Mouse (Mus musculus) MEL (cell line): ENCODE measurements around the gene Gm30191. TPM values are rescaled to one million over a fixed set of nuclear protein-coding genes. Genes with fewer than 3 reads are reported as not detected.
"Not testable (repeated sequence)": the region's sequence is repeated elsewhere in the genome, so short reads cannot be mapped to it uniquely, and the experiment has no call there.

ENCODE experiments used
- DNase-seq: peaks from one replicate; pipeline ENCODE4 v3.0.0; 2011; ENCODE audit warnings: low read depth, low spot score
- H3K27ac ChIP-seq: 2 replicates; pipeline ENCODE4 v1.5.1; 2012; ENCODE audit warnings: low read depth, mild to moderate bottlenecking, control low read depth, low read length, moderate library complexity; ENCODE audit not compliant: control insufficient read depth
- H3K27me3 ChIP-seq, 2 experiments: fragments of 150-350 bp in 1 of 2; sonication (generic) in 1 of 2; 2 replicates each; pipeline ENCODE4 v1.6.1; 2012; ENCODE audit warnings: low read length in 2 of 2, mild to moderate bottlenecking in 2 of 2, improper control_type of control experiment in 1 of 2, moderate library complexity in 1 of 2; ENCODE audit not compliant: insufficient read depth in 2 of 2, control insufficient read depth in 1 of 2
- H3K36me3 ChIP-seq, 2 experiments: 2 replicates each; pipeline ENCODE4 v1.6.1; 2012 to 2014; ENCODE audit warnings: low read length in 2 of 2, improper control_type of control experiment in 1 of 2, inconsistent platforms in 1 of 2, mild to moderate bottlenecking in 1 of 2; ENCODE audit not compliant: insufficient read depth in 2 of 2, control insufficient read depth in 1 of 2
- H3K4me1 ChIP-seq, 2 experiments: fragments of 150-350 bp in 1 of 2; sonication (generic) in 1 of 2; 2 replicates each; pipeline ENCODE4 v1.6.1; 2012; ENCODE audit warnings: low read length in 2 of 2, improper control_type of control experiment in 1 of 2, mild to moderate bottlenecking in 1 of 2; ENCODE audit not compliant: insufficient read depth in 2 of 2, control insufficient read depth in 1 of 2
- H3K4me3 ChIP-seq, 2 experiments: fragments of 150-350 bp in 1 of 2; sonication (generic) in 1 of 2; 2 replicates each; pipeline ENCODE4 v1.5.1; 2012; ENCODE audit warnings: low read depth in 2 of 2, low read length in 2 of 2, mild to moderate bottlenecking in 2 of 2, moderate library complexity in 2 of 2, control low read depth in 1 of 2, improper control_type of control experiment in 1 of 2; ENCODE audit not compliant: control insufficient read depth in 1 of 2, insufficient read depth in 1 of 2
- H3K79me2 ChIP-seq: 2 replicates; pipeline ENCODE4 v1.6.1; 2012; ENCODE audit warnings: mild to moderate bottlenecking, low read length, moderate library complexity; ENCODE audit not compliant: control insufficient read depth, poor library complexity, insufficient read depth
- H3K9ac ChIP-seq: 2 replicates; pipeline ENCODE4 v1.6.1; 2012; ENCODE audit warnings: low read depth, mild to moderate bottlenecking, control low read depth, low read length, moderate library complexity; ENCODE audit not compliant: control insufficient read depth, poor library complexity, severe bottlenecking
- H3K9me3 ChIP-seq: fragments of 150-350 bp; sonication (generic); replicated peaks from 2 replicates; pipeline ENCODE4 v1.6.1; 2012; ENCODE audit warnings: mild to moderate bottlenecking, low read length, improper control_type of control experiment, moderate library complexity; ENCODE audit not compliant: insufficient read depth
- CHD1 ChIP-seq: IDR thresholded peaks from 2 replicates; pipeline ENCODE4 v1.6.1; 2012; ENCODE audit warnings: low read depth, mild to moderate bottlenecking, inconsistent platforms, low read length, improper control_type of control experiment
- CTCF ChIP-seq, 3 experiments: IDR thresholded peaks in 2 of 3; conservative IDR thresholded peaks in 1 of 3; 2 replicates each; pipeline ENCODE4 v1.5.1; 2011 to 2012; ENCODE audit warnings: low read length in 3 of 3, low read depth in 2 of 3, mild to moderate bottlenecking in 2 of 3, improper control_type of control experiment in 1 of 3, inconsistent platforms in 1 of 3, mixed read lengths in 1 of 3, moderate library complexity in 1 of 3; ENCODE audit not compliant: control insufficient read depth in 1 of 3, insufficient read depth in 1 of 3, poor library complexity in 1 of 3, severe bottlenecking in 1 of 3
- HCFC1 ChIP-seq: IDR thresholded peaks from 2 replicates; pipeline ENCODE4 v1.6.1; 2012; ENCODE audit warnings: low read depth, mild to moderate bottlenecking, inconsistent platforms, low read length, improper control_type of control experiment, moderate library complexity
- JUND ChIP-seq: IDR thresholded peaks from 2 replicates; pipeline ENCODE4 v1.6.1; 2011; ENCODE audit warnings: low read depth, mild to moderate bottlenecking, improper control_type of control experiment, low read length
- KAT2A ChIP-seq: conservative IDR thresholded peaks from 2 replicates; pipeline ENCODE4 v1.6.1; 2012; ENCODE audit warnings: low read depth, low read length, improper control_type of control experiment, inconsistent platforms
- MAX ChIP-seq: IDR thresholded peaks from 2 replicates; pipeline ENCODE4 v1.6.1; 2011; ENCODE audit warnings: low read length, improper control_type of control experiment
- MAZ ChIP-seq: IDR thresholded peaks from 2 replicates; pipeline ENCODE4 v1.6.1; 2012; ENCODE audit warnings: low read depth, mild to moderate bottlenecking, inconsistent platforms, low read length, improper control_type of control experiment
- MYB ChIP-seq: IDR thresholded peaks from 2 replicates; pipeline ENCODE4 v1.6.1; 2011; ENCODE audit warnings: mild to moderate bottlenecking, low read depth, low read length, improper control_type of control experiment
- MYC ChIP-seq: IDR thresholded peaks from 2 replicates; pipeline ENCODE4 v1.6.1; 2011; ENCODE audit warnings: low read depth, mild to moderate bottlenecking, low read length, improper control_type of control experiment, moderate library complexity
- POLR2A ChIP-seq, 2 experiments: IDR thresholded peaks; 2 replicates each; pipeline ENCODE4 v1.6.1; 2011 to 2012; ENCODE audit warnings: low read length in 2 of 2, mild to moderate bottlenecking in 2 of 2, control low read depth in 1 of 2, improper control_type of control experiment in 1 of 2, low read depth in 1 of 2, moderate library complexity in 1 of 2; ENCODE audit not compliant: control insufficient read depth in 1 of 2, insufficient read depth in 1 of 2, poor library complexity in 1 of 2
- SIN3A ChIP-seq: IDR thresholded peaks from 2 replicates; pipeline ENCODE4 v1.6.1; 2012; ENCODE audit warnings: low read length, improper control_type of control experiment, inconsistent platforms
- SMC3 ChIP-seq: IDR thresholded peaks from 2 replicates; pipeline ENCODE4 v1.6.1; 2011; ENCODE audit warnings: low read depth, low read length, improper control_type of control experiment
- TBP ChIP-seq: IDR thresholded peaks from 2 replicates; pipeline ENCODE4 v1.8.0; 2011; ENCODE audit warnings: low read depth, low read length, improper control_type of control experiment
- UBTF ChIP-seq: IDR thresholded peaks from 2 replicates; pipeline ENCODE4 v1.6.1; 2012; ENCODE audit warnings: low read depth, mild to moderate bottlenecking, inconsistent platforms, low read length, improper control_type of control experiment, moderate library complexity, borderline replicate concordance; ENCODE audit not compliant: insufficient read depth
- USF1 ChIP-seq: IDR thresholded peaks from 2 replicates; pipeline ENCODE4 v1.6.1; 2014; ENCODE audit warnings: low read depth, mild to moderate bottlenecking, inconsistent platforms, low read length, improper control_type of control experiment, moderate library complexity
- USF2 ChIP-seq, 2 experiments: IDR thresholded peaks; 2 replicates each; pipeline ENCODE4 v1.6.1; 2011 to 2012; ENCODE audit warnings: improper control_type of control experiment in 2 of 2, low read length in 2 of 2, borderline replicate concordance in 1 of 2, inconsistent platforms in 1 of 2, low read depth in 1 of 2, mild to moderate bottlenecking in 1 of 2; ENCODE audit not compliant: insufficient read depth in 1 of 2
- ZMIZ1 ChIP-seq: IDR thresholded peaks from 2 replicates; pipeline ENCODE4 v1.6.1; 2012; ENCODE audit warnings: low read depth, mild to moderate bottlenecking, inconsistent platforms, low read length, improper control_type of control experiment, moderate library complexity
- polyA plus RNA-seq, 2 experiments: library from polyadenylated mRNA; stranded (reverse) in 1 of 2; unstranded in 1 of 2; fragments of >175 nt in 1 of 2; fragments of >200 nt in 1 of 2; gene quantifications; 2 replicates each; pipeline versions ENCODE4 v1.2.1 to v1.2.4; 2012; ENCODE audit warnings: low replicate concordance in 2 of 2, low read depth in 1 of 2; ENCODE audit not compliant: insufficient read length in 2 of 2, insufficient read depth in 1 of 2, missing spikeins in 1 of 2
- total RNA-seq: library from RNA; depleted of rRNA; stranded (reverse); fragments of 300-350 nt; gene quantifications from 2 replicates; pipeline ENCODE4 v1.2.3, GENCODE M21; 2012

Gene Gm30191
- total and polyA plus RNA-seq, 3 experiments: not detected

DNA sequence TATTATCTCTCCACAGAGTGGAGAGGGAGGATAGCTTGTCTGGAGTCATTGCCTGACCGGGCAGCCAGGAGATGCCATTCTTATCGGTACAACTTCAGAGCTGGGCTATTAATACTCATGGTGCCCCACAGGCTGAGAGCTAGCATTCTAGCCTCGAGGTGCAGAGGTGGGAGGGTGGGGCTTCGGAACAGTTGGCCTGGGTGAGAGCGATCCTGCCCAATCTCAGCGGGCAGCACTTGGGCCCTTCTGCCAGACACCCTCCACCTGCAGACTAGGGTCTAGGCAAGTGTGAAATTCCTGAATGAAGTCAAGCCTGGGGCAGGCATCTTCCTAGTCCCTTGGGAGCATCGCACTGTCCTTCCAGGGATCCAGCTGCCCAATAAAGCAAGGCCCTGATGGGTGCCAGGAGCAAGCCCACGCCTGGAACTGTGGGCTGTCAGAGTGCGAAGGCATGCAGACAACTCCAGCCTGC, 47.0 kb downstream of the Gm30191 start:
- no peak for TF ChIP-seq JUND
- no peak for TF ChIP-seq HCFC1
- no peak for TF ChIP-seq CTCF (IDR thresholded peaks at IDR 0.05 in 2 of 3, conservative IDR thresholded peaks at IDR 0.05 in 1 of 3; ENCODE audit: control insufficient read depth in 1 of 3, insufficient read depth in 1 of 3, low read depth in 2 of 3, low read length in 3 of 3, poor library complexity in 1 of 3, severe bottlenecking in 1 of 3)
- TF ChIP-seq UBTF: no peak
- TF ChIP-seq USF1: no peak
- TF ChIP-seq ZMIZ1: no peak
- no peak for TF ChIP-seq USF2 (IDR thresholded peaks at IDR 0.05; ENCODE audit: borderline replicate concordance in 1 of 2, insufficient read depth in 1 of 2, low read depth in 1 of 2, low read length in 2 of 2)
- TF ChIP-seq TBP: no peak
- no peak for TF ChIP-seq CHD1
- no peak for TF ChIP-seq KAT2A
- no peak for TF ChIP-seq MAZ
- no peak for TF ChIP-seq MYC
- peaks cover 0 to 1% of the 10 kb centered on the region in 2 experiments; a peak in 1 of 4 replicates for H3K36me3 ChIP-seq
- H3K9me3 ChIP-seq: no peaks in the 10 kb centered on the region
- peaks cover 0 to 2% of the 10 kb centered on the region in 2 experiments; a peak in 2 of 4 replicates for H3K4me1 ChIP-seq
- H3K4me3 ChIP-seq: no peak overlapping the region
- H3K9ac ChIP-seq: no peak overlapping the region
- no peaks in the 10 kb centered on the region for H3K27me3 ChIP-seq
- DNase-seq: no peak
- H3K79me2 ChIP-seq: no peaks in the 10 kb centered on the region
- H3K27ac ChIP-seq: no peak overlapping the region

GRCm38 (mm10) chr4:134296096-134296495, 49.4 kb downstream of the Gm30191 start:
- not testable (repeated sequence) for H3K9me3 ChIP-seq, H3K79me2 ChIP-seq, H3K36me3 ChIP-seq, H3K27me3 ChIP-seq, H3K4me1 ChIP-seq, H3K27ac ChIP-seq, H3K9ac ChIP-seq, H3K4me3 ChIP-seq
- DNase-seq: peak; percentile 42
- TF ChIP-seq SMC3 (peak; percentile 32; the same call in 1 of the 2 replicates), CTCF (IDR thresholded peaks at IDR 0.05 in 2 of 3, conservative IDR thresholded peaks at IDR 0.05 in 1 of 3; ENCODE audit: control insufficient read depth in 1 of 3, insufficient read depth in 1 of 3, low read depth in 2 of 3, low read length in 3 of 3, poor library complexity in 1 of 3, severe bottlenecking in 1 of 3) (peak in 2 of 3 experiments; percentile 29 to 31; a peak in 3 of 6 replicates)
- TF ChIP-seq, all 39 proteins: peak for 2; not testable (repeated sequence) for 37

DNA sequence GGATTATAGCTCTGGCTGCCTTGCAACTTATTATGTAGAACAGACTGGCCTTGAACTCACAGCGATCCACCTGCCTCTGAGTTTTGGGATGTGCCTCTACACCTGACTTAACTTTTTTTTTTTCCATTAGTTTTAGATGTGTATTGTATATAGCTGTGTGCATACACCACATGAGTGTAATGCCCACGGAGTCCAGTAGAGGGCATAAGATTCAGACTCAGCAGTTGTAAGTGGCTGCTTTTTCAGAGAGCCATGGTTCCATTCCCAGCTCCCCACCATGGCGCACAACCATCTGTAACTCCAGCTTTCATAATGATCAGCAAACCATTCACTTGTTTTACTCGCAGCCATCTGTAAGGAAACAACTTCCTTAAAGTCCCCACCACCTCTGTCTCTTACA, 49.8 kb downstream of the Gm30191 start:
- peak; percentile 48 for DNase-seq
- Histone ChIP-seq H3K4me3 (no peak overlapping the region), H3K9me3 (no peaks in the 10 kb centered on the region), H3K27ac (no peak overlapping the region), H3K4me1 (no peaks in the 10 kb centered on the region), H3K27me3 (no peaks in the 10 kb centered on the region), H3K79me2 (no peaks in the 10 kb centered on the region), H3K9ac (no peak overlapping the region), H3K36me3 (no peaks in the 10 kb centered on the region)
- TF ChIP-seq SIN3A: no peak
- TF ChIP-seq MYB: no peak
- no peak for TF ChIP-seq MAX
- TF ChIP-seq CTCF (IDR thresholded peaks at IDR 0.05 in 2 of 3, conservative IDR thresholded peaks at IDR 0.05 in 1 of 3; ENCODE audit: control insufficient read depth in 1 of 3, insufficient read depth in 1 of 3, low read depth in 2 of 3, low read length in 3 of 3, poor library complexity in 1 of 3, severe bottlenecking in 1 of 3): peak; percentile 5 to 38 (median 23); a peak in 4 of 6 replicates
- no peak for TF ChIP-seq POLR2A (IDR thresholded peaks at IDR 0.05; ENCODE audit: control insufficient read depth in 1 of 2, insufficient read depth in 1 of 2, low read depth in 1 of 2, low read length in 2 of 2, poor library complexity in 1 of 2)
